Mouse (Mus musculus): ENCODE data around the gene Zfp600. TPM values are rescaled to one million over a fixed set of nuclear protein-coding genes. Genes with fewer than 3 reads are reported as not detected.
"Not testable (repeated sequence)": the region's sequence is repeated elsewhere in the genome, so short reads cannot be mapped to it uniquely, and the experiment has no call there.

The Zfp600 gene
- polyA plus RNA-seq (2014; fragmentation: Nextera tagmentation; extraction: Ambion mirVana), result not detected in 2 replicates

DNA sequence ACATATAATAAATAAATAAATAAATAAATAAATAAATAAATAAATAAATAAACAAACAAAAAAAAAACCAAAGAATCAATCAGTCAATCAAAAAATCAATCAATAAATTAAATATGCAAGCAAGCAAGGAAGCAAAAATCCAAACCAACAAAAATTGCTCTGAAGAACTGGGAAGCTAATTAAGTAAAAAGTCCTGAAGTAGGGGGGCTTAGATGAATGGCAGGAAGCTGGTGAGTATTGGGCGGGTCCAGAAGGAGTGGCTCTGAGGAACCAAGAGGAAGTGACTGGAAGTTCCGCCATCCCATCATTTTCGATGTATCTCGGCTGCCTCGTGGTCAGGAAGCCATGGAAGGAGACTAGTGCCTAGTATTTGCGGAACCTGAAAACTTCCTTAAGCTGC lies at the start of gene Zfp600:
TSS of gene Zfp600 (plus strand) at position 301 of the 400 bp plus-strand sequence.
- no CpG with 5 or more reads among the region's 6 CpGs for WGBS (ENCODE audit: insufficient replicate concordance)
- H3K4me2 ChIP-seq; H3K27ac ChIP-seq (ENCODE audit: low read depth, low read length); H3K4me1 ChIP-seq (ENCODE audit: control insufficient read depth, insufficient read depth, low read length); H3K9me3 ChIP-seq (replicated peaks; ENCODE audit: control insufficient read depth, low read length); ATAC-seq (replicated peaks; ENCODE audit: insufficient number of reproducible peaks, low FRiP score, low TSS enrichment); H3K27me3 ChIP-seq (ENCODE audit: control insufficient read depth, insufficient read depth, low read length); H3K9ac ChIP-seq (ENCODE audit: low read depth, low read length); H3K4me3 ChIP-seq (ENCODE audit: low read depth, low read length); H3K36me3 ChIP-seq (ENCODE audit: control insufficient read depth, insufficient read depth, low read length): not testable (repeated sequence)

DNA sequence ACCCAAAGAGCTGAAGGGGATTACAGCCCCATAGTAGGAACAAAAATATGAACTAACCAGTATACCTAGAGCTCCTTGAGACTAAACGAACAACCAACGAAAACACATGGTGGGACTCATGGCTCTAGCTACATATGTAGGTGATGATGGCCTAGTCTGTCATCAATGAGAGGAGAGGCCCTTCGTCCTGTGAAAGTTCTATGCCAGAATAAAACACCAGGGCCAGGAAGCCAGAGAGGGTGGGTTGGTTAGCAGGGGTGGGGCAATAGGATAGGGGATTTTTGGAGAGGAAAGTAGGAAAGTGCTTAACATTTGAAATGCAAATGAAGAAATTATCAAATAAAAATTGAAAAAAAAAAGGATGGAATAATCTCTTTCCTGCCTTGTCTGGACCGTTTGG lies 6.3 kb downstream of the Zfp600 start:
- not testable (repeated sequence) for H3K4me1 ChIP-seq (ENCODE audit: control insufficient read depth, insufficient read depth, low read length); H3K27me3 ChIP-seq (ENCODE audit: control insufficient read depth, insufficient read depth, low read length); H3K27ac ChIP-seq (ENCODE audit: low read depth, low read length); H3K9me3 ChIP-seq (replicated peaks; ENCODE audit: control insufficient read depth, low read length); H3K9ac ChIP-seq (ENCODE audit: low read depth, low read length); H3K4me3 ChIP-seq (ENCODE audit: low read depth, low read length); H3K36me3 ChIP-seq (ENCODE audit: control insufficient read depth, insufficient read depth, low read length); H3K4me2 ChIP-seq
- WGBS (ENCODE audit: insufficient replicate concordance), result 73% methylated on average over 2 of the region's 4 CpGs
- ATAC-seq (replicated peaks; ENCODE audit: insufficient number of reproducible peaks, low FRiP score, low TSS enrichment), result peak; percentile 78; the same call in 1 of the 2 replicates

DNA sequence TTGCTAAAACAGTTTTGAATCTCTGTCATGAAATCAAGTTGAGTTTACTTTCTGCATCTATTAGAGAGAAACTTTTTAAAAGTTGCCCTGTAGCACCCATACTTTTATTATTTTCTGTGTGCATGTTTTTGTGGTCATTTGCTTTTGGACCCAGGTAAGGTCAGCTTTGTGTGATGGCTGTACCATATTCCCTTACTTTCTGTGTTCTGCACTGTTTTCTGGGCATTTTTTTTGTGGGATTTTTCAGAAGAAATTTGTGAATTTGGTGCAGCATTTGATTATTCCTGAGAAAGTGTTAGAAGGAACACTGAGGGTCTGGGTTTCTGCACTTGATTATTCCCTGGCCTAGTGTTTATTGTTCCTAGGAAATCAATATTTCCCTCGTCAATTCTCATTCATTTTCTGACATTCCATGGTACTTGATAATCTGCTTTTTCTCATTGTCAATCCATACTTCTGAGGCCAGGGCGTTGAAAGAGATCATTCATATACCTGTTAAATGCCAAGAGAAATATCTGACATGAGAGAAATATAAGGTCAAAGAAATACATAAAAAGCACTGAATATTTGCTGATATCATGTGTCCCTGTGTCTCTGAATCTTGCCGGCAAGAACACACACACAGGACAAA lies 10.7 kb downstream of the Zfp600 start:
- peak; percentile 24; the same call in 1 of the 2 replicates for ATAC-seq (replicated peaks; ENCODE audit: insufficient number of reproducible peaks, low FRiP score, low TSS enrichment)
- WGBS (ENCODE audit: insufficient replicate concordance), result 72% methylated on average over 3 of the region's 3 CpGs
- not testable (repeated sequence) for H3K4me1 ChIP-seq (ENCODE audit: control insufficient read depth, insufficient read depth, low read length); H3K9ac ChIP-seq (ENCODE audit: low read depth, low read length); H3K9me3 ChIP-seq (replicated peaks; ENCODE audit: control insufficient read depth, low read length); H3K4me3 ChIP-seq (ENCODE audit: low read depth, low read length); H3K36me3 ChIP-seq (ENCODE audit: control insufficient read depth, insufficient read depth, low read length); H3K4me2 ChIP-seq; H3K27me3 ChIP-seq (ENCODE audit: control insufficient read depth, insufficient read depth, low read length); H3K27ac ChIP-seq (ENCODE audit: low read depth, low read length)

DNA sequence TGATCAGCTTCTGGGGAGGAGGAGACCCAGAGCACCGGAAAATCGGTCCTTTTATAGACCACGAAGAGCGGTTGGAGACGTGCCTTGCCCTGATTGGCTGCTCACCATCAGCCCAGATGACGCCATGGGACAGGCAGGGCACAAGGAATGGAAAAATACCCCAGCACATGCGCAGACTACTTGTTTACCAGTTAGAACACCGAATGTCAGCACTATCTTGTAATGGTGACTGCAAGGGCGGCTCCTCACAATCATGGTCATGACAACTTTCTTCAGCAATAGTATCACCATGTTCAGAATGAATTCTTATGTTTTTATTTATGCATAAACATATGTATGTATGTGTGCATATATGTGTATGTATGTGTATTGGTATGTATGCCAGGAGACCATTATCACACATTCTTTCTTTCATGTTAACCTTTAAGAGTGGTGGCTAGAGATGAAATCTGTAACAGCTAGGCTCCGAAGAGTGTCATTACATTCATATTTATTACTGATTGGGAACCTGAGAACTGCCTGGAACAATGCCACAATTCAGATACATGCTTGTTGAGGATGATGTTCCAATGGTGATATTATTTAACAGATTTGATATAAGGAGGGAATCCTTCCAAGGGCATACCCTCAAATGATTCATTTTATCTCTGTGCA lies 11.4 kb downstream of the Zfp600 start:
- not testable (repeated sequence) for H3K9ac ChIP-seq (ENCODE audit: low read depth, low read length); H3K27ac ChIP-seq (ENCODE audit: low read depth, low read length); H3K36me3 ChIP-seq (ENCODE audit: control insufficient read depth, insufficient read depth, low read length); H3K9me3 ChIP-seq (replicated peaks; ENCODE audit: control insufficient read depth, low read length); H3K4me3 ChIP-seq (ENCODE audit: low read depth, low read length); H3K4me2 ChIP-seq; H3K27me3 ChIP-seq (ENCODE audit: control insufficient read depth, insufficient read depth, low read length); H3K4me1 ChIP-seq (ENCODE audit: control insufficient read depth, insufficient read depth, low read length)
- peak; percentile 64 for ATAC-seq (replicated peaks; ENCODE audit: insufficient number of reproducible peaks, low FRiP score, low TSS enrichment)
- 80% methylated on average over 10 of the region's 10 CpGs for WGBS (ENCODE audit: insufficient replicate concordance)

DNA sequence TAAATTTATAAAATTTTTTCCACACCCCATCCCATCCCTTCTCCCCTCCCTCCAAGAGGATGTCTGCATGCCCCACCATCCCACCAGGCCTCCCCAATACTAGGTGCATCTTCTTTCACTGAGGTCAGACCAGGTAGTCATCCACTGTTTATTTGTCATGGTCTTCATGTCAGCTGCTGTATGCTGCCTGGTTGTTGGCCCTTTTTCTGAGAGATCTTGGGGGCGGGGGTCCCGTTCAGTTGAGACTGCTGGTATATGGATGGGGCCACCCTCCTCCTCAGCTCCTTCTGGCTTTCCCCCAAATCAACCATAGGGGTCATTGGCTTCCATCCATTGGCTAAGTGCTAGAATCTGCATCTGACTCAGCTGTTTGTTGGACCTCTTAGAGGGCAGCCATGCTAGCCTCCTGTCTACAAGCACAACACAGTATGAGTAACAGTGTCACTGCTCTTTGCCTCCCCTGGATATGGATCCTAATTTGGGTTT lies 12.1 kb downstream of the Zfp600 start:
- WGBS (ENCODE audit: insufficient replicate concordance), result no CpG with 5 or more reads among the region's 2 CpGs

DNA sequence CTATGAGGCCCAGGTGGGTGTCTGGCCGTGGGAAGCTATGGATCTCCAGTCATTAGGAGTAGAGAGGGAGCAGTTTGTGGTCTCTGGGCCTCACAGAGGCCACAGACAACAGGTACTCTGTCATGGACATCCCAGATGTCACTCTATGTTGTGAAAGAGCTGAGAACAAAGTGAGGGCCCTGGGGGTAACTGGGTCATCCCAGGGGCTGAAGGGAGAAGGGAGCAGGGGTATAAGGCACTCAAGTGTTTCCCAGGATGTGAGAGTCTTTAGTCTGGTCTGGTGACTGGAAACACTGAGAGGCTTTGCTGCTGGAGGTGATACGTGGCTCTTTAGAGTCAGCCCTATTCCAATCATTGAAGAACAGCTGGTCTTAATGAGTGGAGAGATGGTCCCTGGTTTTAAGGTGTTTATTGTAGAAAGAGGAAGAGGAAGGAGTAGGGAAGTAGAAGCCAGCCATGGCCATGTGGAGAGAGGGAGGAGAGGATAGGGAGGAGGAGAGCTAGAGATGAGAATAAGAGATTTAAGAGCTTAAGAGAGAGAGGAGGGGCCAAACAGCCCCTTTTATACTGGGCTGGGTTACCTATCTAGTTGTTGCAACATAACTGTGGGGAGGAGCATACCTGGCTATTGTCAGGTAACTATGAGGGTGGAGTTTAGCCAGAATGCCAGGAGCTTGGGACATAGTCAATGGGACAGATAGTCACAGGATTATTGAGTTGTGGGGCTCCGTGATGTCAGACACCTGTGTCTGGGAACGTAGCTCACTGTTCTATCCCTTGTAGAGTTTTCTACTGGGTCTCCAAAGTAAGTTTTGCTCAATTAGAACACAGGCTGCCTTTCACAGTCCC lies 17.0 kb downstream of the Zfp600 start:
- not testable (repeated sequence) for H3K4me3 ChIP-seq (ENCODE audit: low read depth, low read length); H3K27me3 ChIP-seq (ENCODE audit: control insufficient read depth, insufficient read depth, low read length); H3K9me3 ChIP-seq (replicated peaks; ENCODE audit: control insufficient read depth, low read length); H3K27ac ChIP-seq (ENCODE audit: low read depth, low read length); H3K4me1 ChIP-seq (ENCODE audit: control insufficient read depth, insufficient read depth, low read length); H3K36me3 ChIP-seq (ENCODE audit: control insufficient read depth, insufficient read depth, low read length); H3K4me2 ChIP-seq; H3K9ac ChIP-seq (ENCODE audit: low read depth, low read length)
- 55% methylated on average over 3 of the region's 4 CpGs for WGBS (ENCODE audit: insufficient replicate concordance)
- ATAC-seq (replicated peaks; ENCODE audit: insufficient number of reproducible peaks, low FRiP score, low TSS enrichment), result peak; percentile 83

More for the DNA sequence above, 12.1 kb downstream of the Zfp600 start:
- not testable (repeated sequence) for H3K27me3 ChIP-seq (ENCODE audit: control insufficient read depth, insufficient read depth, low read length); H3K36me3 ChIP-seq (ENCODE audit: control insufficient read depth, insufficient read depth, low read length); H3K4me3 ChIP-seq (ENCODE audit: low read depth, low read length); H3K9me3 ChIP-seq (replicated peaks; ENCODE audit: control insufficient read depth, low read length); H3K4me1 ChIP-seq (ENCODE audit: control insufficient read depth, insufficient read depth, low read length); H3K4me2 ChIP-seq; H3K27ac ChIP-seq (ENCODE audit: low read depth, low read length); H3K9ac ChIP-seq (ENCODE audit: low read depth, low read length)
- ATAC-seq (replicated peaks; ENCODE audit: insufficient number of reproducible peaks, low FRiP score, low TSS enrichment), result peak; percentile 56

DNA sequence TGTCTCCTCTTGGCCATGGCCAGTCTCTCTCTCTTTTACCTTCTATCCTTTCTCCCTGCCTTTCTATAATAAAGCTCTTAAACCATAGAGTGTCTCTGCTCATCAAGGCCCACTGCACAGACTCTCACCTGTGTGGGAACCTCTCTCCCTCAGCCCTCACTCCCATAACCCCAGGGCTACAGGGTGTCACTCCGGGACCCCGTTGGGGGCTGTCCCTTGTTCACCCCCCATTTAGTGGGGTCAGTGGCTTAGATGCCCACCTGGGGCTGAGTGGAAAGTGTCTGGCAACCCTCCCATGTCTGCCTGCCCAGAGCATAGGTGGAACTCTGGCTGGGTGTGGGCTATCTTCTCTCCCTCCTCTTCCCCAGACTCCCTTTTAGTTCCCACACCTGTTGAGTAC lies 47.7 kb downstream of the Zfp600 start:
- not testable (repeated sequence) for H3K4me2 ChIP-seq; H3K4me1 ChIP-seq (ENCODE audit: control insufficient read depth, insufficient read depth, low read length); H3K27ac ChIP-seq (ENCODE audit: low read depth, low read length); H3K36me3 ChIP-seq (ENCODE audit: control insufficient read depth, insufficient read depth, low read length); H3K4me3 ChIP-seq (ENCODE audit: low read depth, low read length); H3K9me3 ChIP-seq (replicated peaks; ENCODE audit: control insufficient read depth, low read length); ATAC-seq (replicated peaks; ENCODE audit: insufficient number of reproducible peaks, low FRiP score, low TSS enrichment); H3K9ac ChIP-seq (ENCODE audit: low read depth, low read length); H3K27me3 ChIP-seq (ENCODE audit: control insufficient read depth, insufficient read depth, low read length)
- WGBS (ENCODE audit: insufficient replicate concordance), result 90% methylated on average over 2 of the region's 2 CpGs

DNA sequence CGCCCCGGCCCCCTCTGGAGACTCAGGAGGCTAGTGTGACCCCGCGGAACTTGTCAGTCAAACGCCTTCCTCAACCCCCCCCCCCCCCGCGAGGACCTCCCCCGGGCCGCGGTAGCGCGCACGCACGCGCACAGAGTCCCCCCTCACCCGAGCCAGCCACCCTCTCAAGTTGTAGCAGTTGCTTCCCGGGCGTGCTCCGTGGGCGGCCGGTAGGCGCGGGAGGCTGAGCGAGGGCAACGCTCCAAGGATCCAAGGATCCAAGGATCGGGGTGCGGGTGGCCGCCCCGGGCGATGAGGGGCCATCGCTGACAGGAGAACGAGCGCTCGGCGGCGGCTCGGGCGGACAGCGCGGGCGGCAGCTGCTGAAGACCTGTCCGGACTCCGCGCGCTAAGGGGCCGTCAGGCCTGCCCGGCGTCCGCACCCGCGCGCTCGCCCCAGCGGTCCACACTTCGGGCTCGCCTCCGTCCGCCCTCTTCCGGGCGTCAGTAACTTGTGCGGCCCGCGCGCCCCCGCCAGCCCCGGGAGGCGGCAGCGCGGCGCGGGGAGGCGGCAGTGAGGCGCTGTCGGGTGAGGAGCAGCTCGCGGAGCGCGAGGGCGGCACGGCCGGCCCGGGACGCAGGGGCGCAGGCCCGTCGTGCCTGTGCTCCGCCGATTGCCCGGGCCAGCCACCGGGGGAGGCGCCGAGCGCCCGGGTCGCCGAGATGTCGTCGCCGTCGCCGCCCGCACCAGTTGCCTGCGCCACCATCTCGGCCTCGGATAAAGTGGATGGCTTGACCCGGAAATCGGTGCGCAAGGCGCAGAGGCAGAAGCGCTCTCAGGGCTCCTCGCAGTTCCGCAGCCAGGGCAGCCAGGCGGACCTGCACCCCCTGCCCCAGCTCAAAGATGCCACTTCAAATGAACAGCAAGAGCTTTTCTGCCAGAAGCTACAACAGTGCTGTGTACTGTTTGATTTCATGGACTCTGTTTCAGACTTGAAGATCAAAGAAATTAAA lies 82.9 kb downstream of the Zfp600 start:
- not testable (repeated sequence) for H3K27me3 ChIP-seq (ENCODE audit: control insufficient read depth, insufficient read depth, low read length); H3K4me3 ChIP-seq (ENCODE audit: low read depth, low read length); H3K27ac ChIP-seq (ENCODE audit: low read depth, low read length); H3K9me3 ChIP-seq (replicated peaks; ENCODE audit: control insufficient read depth, low read length); H3K36me3 ChIP-seq (ENCODE audit: control insufficient read depth, insufficient read depth, low read length); H3K4me1 ChIP-seq (ENCODE audit: control insufficient read depth, insufficient read depth, low read length); H3K4me2 ChIP-seq; H3K9ac ChIP-seq (ENCODE audit: low read depth, low read length)
- 10% methylated on average over 6 of the region's 113 CpGs for WGBS (ENCODE audit: insufficient replicate concordance)
- ATAC-seq (replicated peaks; ENCODE audit: insufficient number of reproducible peaks, low FRiP score, low TSS enrichment), result peak; percentile 93
